8 mouse cellular contexts compared by ENCODE assay signal in the genomic region with DNA sequence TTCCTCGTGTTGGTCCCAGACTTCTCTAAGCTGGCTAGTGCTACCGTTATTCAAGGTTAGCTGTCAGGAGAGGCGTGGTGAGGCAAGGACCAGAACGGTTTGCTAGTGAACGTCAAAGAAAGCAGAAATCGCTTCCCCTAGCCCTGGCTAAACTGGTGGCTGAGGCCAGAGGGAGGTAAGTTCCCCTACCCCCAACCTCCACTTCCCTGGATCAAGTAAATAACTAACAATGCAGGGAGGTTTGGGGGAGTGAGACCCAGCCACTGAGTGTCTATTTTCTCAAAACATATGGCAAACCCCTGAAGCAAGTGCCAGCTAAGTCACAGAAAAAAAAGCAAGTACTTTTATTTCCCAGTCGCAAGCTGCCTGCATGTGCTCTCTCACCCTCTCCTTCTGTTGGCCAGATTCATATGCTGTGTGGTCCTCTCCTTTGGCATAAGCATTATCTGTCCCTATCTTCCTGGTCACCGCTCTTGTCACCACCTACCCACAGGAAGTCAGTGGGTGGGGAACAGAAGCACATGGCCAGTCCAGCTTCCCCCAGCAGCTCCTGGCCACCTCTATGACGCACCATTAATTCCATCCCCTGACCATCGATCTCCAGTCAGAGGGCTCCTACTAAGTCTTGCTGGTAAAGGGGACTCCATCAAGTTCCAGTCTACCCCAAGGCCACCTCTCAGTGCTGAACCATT.
A peak's percentile ranks its signal among the peaks of the same experiment; 100 is the strongest.
DNase-seq lines count a peak whose midpoint lies in the region; ATAC-seq lines count a peak whose summit lies in the region.

No protein-coding gene starts in this region.

- H3K9me3 ChIP-seq in lung, embryonic 16.5 days (ENCODE audit: control insufficient read depth, low read length): no peaks in the 10 kb centered on the region
- no peaks in the 10 kb centered on the region for H3K9me3 ChIP-seq in hindbrain, embryonic 15.5 days
- no peaks in the 10 kb centered on the region for H3K9me3 ChIP-seq in neural tube, embryonic 13.5 days

- 0 out of 2 replicates have a peak, but pooled peaks have one; percentile 25 for ATAC-seq in lung, embryonic 16.5 days (ENCODE audit: low read depth)
- ATAC-seq in hindbrain, embryonic 15.5 days (ENCODE audit: low FRiP score, low read depth): peak; percentile 19; the same call in 1 of the 2 replicates
- peak; percentile 7; the same call in 1 of the 2 replicates for ATAC-seq in neural tube, embryonic 13.5 days (ENCODE audit: low read depth)
- ATAC-seq in activated CD4-positive, CD25-positive, alpha-beta regulatory T cell, adult 4 months: no peak

- no peak overlapping the region for H3K4me2 ChIP-seq in lung, embryonic 16.5 days (ENCODE audit: low read depth, low read length)
- H3K4me2 ChIP-seq in hindbrain, embryonic 15.5 days: peak overlapping the region; percentile 78
- peak overlapping the region; percentile 63 for H3K4me2 ChIP-seq in neural tube, embryonic 13.5 days

- H3K36me3 ChIP-seq in lung, embryonic 16.5 days (ENCODE audit: control insufficient read depth, insufficient read depth, low read length): no peaks in the 10 kb centered on the region
- no peaks in the 10 kb centered on the region for H3K36me3 ChIP-seq in hindbrain, embryonic 15.5 days
- H3K36me3 ChIP-seq in neural tube, embryonic 13.5 days: no peaks in the 10 kb centered on the region

- H3K9ac ChIP-seq in lung, embryonic 16.5 days (ENCODE audit: low read length): no peak overlapping the region
- peak overlapping the region; percentile 53 for H3K9ac ChIP-seq in hindbrain, embryonic 15.5 days
- peak overlapping the region; percentile 70 for H3K9ac ChIP-seq in neural tube, embryonic 13.5 days

- H3K4me1 ChIP-seq in lung, embryonic 16.5 days (replicated peaks; ENCODE audit: control insufficient read depth, insufficient read depth, low read length): peaks cover 5% of the 10 kb centered on the region; the same call in 1 of the 2 replicates
- H3K4me1 ChIP-seq in hindbrain, embryonic 15.5 days (replicated peaks): peaks cover 61% of the 10 kb centered on the region
- peaks cover 45% of the 10 kb centered on the region for H3K4me1 ChIP-seq in neural tube, embryonic 13.5 days (replicated peaks)

- peak; percentile 62 to 64 for DNase-seq in cerebellum, adult 18-20 months
- DNase-seq in cerebellum, adult 11 months: no peak
- DNase-seq in lung, postnatal 14 days: no peak
- DNase-seq in gastrocnemius, adult 18-20 months (ENCODE audit: low spot score): no peak

- no peak overlapping the region for H3K4me3 ChIP-seq in lung, embryonic 16.5 days (ENCODE audit: low read length)
- H3K4me3 ChIP-seq in hindbrain, embryonic 15.5 days: peak overlapping the region; percentile 45
- H3K4me3 ChIP-seq in neural tube, embryonic 13.5 days: peak overlapping the region; percentile 40

- no peaks in the 10 kb centered on the region for H3K27me3 ChIP-seq in lung, embryonic 16.5 days (ENCODE audit: control insufficient read depth, insufficient read depth, low read depth, low read length)
- H3K27me3 ChIP-seq in hindbrain, embryonic 15.5 days: no peaks in the 10 kb centered on the region
- H3K27me3 ChIP-seq in neural tube, embryonic 13.5 days: no peaks in the 10 kb centered on the region

- WGBS in lung, embryonic 16.5 days: 51% methylated on average over 10 of the region's 10 CpGs
- 46% methylated on average over 10 of the region's 10 CpGs for WGBS in hindbrain, embryonic 15.5 days
- WGBS in neural tube, embryonic 13.5 days: 60% methylated on average over 10 of the region's 10 CpGs

- H3K27ac ChIP-seq in lung, embryonic 16.5 days (ENCODE audit: low read length): no peak overlapping the region
- H3K27ac ChIP-seq in hindbrain, embryonic 15.5 days (replicated peaks): peak overlapping the region; percentile 92
- H3K27ac ChIP-seq in neural tube, embryonic 13.5 days (replicated peaks): peak overlapping the region; percentile 86

Comparison
In these comparisons a context has a peak if more than half of its experiments do, and no peak if none do; other contexts are left out.
1. DNase-seq: peak in cerebellum, adult 18-20 months (2 of 2); none in cerebellum, adult 11 months (single experiment), lung, postnatal 14 days (single experiment) and gastrocnemius, adult 18-20 months (single experiment).